Mouse (Mus musculus) olfactory bulb, adult 2 months (tissue): ENCODE results near the gene Slc7a6. TPM values are rescaled to one million over a fixed set of nuclear protein-coding genes. Genes with fewer than 3 reads are reported as not detected.

Experiments
- H3K27ac ChIP-seq: fragments of 200-500 bp; 2 replicates; pipeline ENCODE4 v1.5.1; 2012; ENCODE audit warnings: low read depth, low read length; ENCODE audit not compliant: insufficient read depth
- H3K4me1 ChIP-seq: fragments of 200-500 bp; 2 replicates; pipeline ENCODE4 v1.6.1; 2012; ENCODE audit warnings: low read length; ENCODE audit not compliant: control insufficient read depth, insufficient read depth
- H3K4me3 ChIP-seq: fragments of 200-500 bp; 2 replicates; pipeline ENCODE4 v1.5.1; 2012; ENCODE audit warnings: mild to moderate bottlenecking, low read depth, low read length, moderate library complexity; ENCODE audit not compliant: insufficient read depth
- CTCF ChIP-seq: fragments of 200-500 bp; IDR thresholded peaks from 2 replicates; pipeline ENCODE4 v1.5.1; 2012; ENCODE audit warnings: low read depth, mild to moderate bottlenecking, low read length, moderate library complexity; ENCODE audit not compliant: insufficient read depth
- POLR2A ChIP-seq: fragments of 200-500 bp; IDR thresholded peaks from 2 replicates; pipeline ENCODE4 v1.6.1; 2012; ENCODE audit warnings: mild to moderate bottlenecking, low read depth, low read length, moderate library complexity; ENCODE audit not compliant: insufficient read depth
- WGBS: fragments of 180-500 bp; shearing (Covaris S2); methylation state at CpG from one replicate; pipeline ENCODE4 v1.1.7; 2018; 5-methylcytosine and 5-hydroxymethylcytosine counted together
- polyA plus RNA-seq: library from polyadenylated mRNA; stranded (reverse); fragments of >200 nt; gene quantifications from 2 replicates; pipeline ENCODE4 v1.2.4, GENCODE M21; 2012; ENCODE audit warnings: low replicate concordance; ENCODE audit not compliant: missing spikeins, insufficient read depth, insufficient read length

Gene Slc7a6
- polyA plus RNA-seq, 1 experiment = not detected

GRCm38 (mm10) chr8:106131488-106132222 lies 37.0 kb upstream of the Slc7a6 start:
- 90% methylated on average over 7 of the region's 7 CpGs for WGBS
- TF ChIP-seq POLR2A = no peak
- TF ChIP-seq CTCF = no peak
- peaks cover 21% of the 10 kb centered on the region for H3K4me1 ChIP-seq
- H3K27ac ChIP-seq = no peak overlapping the region
- no peak overlapping the region for H3K4me3 ChIP-seq

GRCm38 (mm10) chr8:106132356-106132755 lies 36.3 kb upstream of the Slc7a6 start:
- 93% methylated on average over 11 of the region's 11 CpGs for WGBS
- TF ChIP-seq CTCF (no peak), POLR2A (no peak)
- Histone ChIP-seq H3K27ac (no peak overlapping the region), H3K4me3 (no peak overlapping the region), H3K4me1 (peaks cover 28% of the 10 kb centered on the region)

GRCm38 (mm10) chr8:106133526-106133925 lies 35.1 kb upstream of the Slc7a6 start:
- H3K4me1 ChIP-seq = peaks cover 36% of the 10 kb centered on the region
- TF ChIP-seq POLR2A (no peak), CTCF (no peak)
- H3K27ac ChIP-seq = no peak overlapping the region
- 77% methylated on average over 13 of the region's 13 CpGs for WGBS
- H3K4me3 ChIP-seq = no peak overlapping the region

GRCm38 (mm10) chr8:106133946-106134345 lies 34.7 kb upstream of the Slc7a6 start:
- H3K4me1 ChIP-seq = peaks cover 36% of the 10 kb centered on the region
- H3K4me3 ChIP-seq = no peak overlapping the region
- no peak for TF ChIP-seq POLR2A
- TF ChIP-seq CTCF = no peak
- H3K27ac ChIP-seq = no peak overlapping the region
- WGBS = 87% methylated on average over 6 of the region's 6 CpGs

- Histone ChIP-seq H3K4me1 (peaks cover 36% of the 10 kb centered on the region), H3K27ac (no peak overlapping the region), H3K4me3 (no peak overlapping the region)
- 32% methylated on average over 14 of the region's 14 CpGs for WGBS
- no peak for TF ChIP-seq POLR2A
- TF ChIP-seq CTCF = no peak
Observed at GRCm38 (mm10) chr8:106134751-106135571, 33.7 kb upstream of the Slc7a6 start.

GRCm38 (mm10) chr8:106135672-106136071 lies 33.0 kb upstream of the Slc7a6 start:
- TF ChIP-seq POLR2A = no peak
- TF ChIP-seq CTCF = no peak
- Histone ChIP-seq H3K4me3 (no peak overlapping the region), H3K4me1 (peaks cover 36% of the 10 kb centered on the region), H3K27ac (no peak overlapping the region)
- WGBS = 11% methylated on average over 19 of the region's 19 CpGs

- Histone ChIP-seq H3K27ac (no peak within 1 kb of the TSS), H3K4me3 (peak within 1 kb of the TSS; percentile 43), H3K4me1 (peaks cover 36% of the 10 kb centered on the region)
- WGBS = 1% methylated on average over 86 of the region's 86 CpGs
- TF ChIP-seq CTCF = no peak
- TF ChIP-seq POLR2A = no peak
Observed at GRCm38 (mm10) chr8:106136156-106137130, 32.2 kb upstream of the Slc7a6 start, which contains the start of gene Esrp2. TSS of gene Esrp2 (minus strand) at chr8:106136974.

GRCm38 (mm10) chr8:106137218-106137905 lies 31.3 kb upstream of the Slc7a6 start:
- TF ChIP-seq POLR2A = no peak
- no peak for TF ChIP-seq CTCF
- 13% methylated on average over 22 of the region's 22 CpGs for WGBS
- Histone ChIP-seq H3K4me3 (peak overlapping the region; percentile 43), H3K27ac (no peak overlapping the region), H3K4me1 (peaks cover 36% of the 10 kb centered on the region)
